17 mouse cellular contexts compared by ENCODE assay signal in the genomic region with DNA sequence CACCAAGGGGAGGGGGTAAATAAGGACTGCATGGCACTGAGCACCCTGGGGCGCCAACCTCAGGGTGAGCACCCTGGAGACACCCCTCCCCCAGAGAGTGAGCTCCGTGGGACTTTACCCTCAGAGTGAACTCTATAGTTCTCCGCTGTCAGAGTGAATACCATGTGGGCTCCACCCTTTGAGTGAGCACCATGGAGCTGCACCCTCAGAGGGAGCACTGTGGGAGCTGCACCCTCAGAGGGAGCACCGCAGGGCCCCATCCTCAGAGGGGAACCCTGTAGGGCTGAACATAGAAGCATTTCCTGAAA. TPM values are rescaled to one million over a fixed set of nuclear protein-coding genes. Genes with fewer than 3 reads are reported as not detected.
A peak's percentile ranks its signal among the peaks of the same experiment; 100 is the strongest.
DNase-seq lines count a peak whose midpoint lies in the region; ATAC-seq and TF ChIP-seq lines count a peak whose summit lies in the region.
"Had no signal": no experiment of that assay in that cellular context is flagged by ENCODE, and none has a peak within 500 bp of the region (broad histone marks: within the 10 kb centered on the region; RNA-seq: fewer than 3 reads in every experiment).

No protein-coding gene starts in this region.

- no peaks in the 10 kb centered on the region for H3K27me3 ChIP-seq in kidney, embryonic 15.5 days
- H3K27me3 ChIP-seq in midbrain, embryonic 11.5 days (ENCODE audit: control insufficient read depth, insufficient read depth, low read length): no peaks in the 10 kb centered on the region
- no peaks in the 10 kb centered on the region for H3K27me3 ChIP-seq in midbrain, embryonic 13.5 days
- no peaks in the 10 kb centered on the region for H3K27me3 ChIP-seq in stomach, postnatal 0 days (ENCODE audit: control insufficient read depth, insufficient read depth, low read length)
- H3K27me3 ChIP-seq: forebrain, embryonic 13.5 days; hindbrain, embryonic 15.5 days; neural tube, embryonic 12.5 days had no signal

- no peaks in the 10 kb centered on the region for H3K9me3 ChIP-seq in kidney, embryonic 15.5 days (replicated peaks)
- H3K9me3 ChIP-seq in midbrain, embryonic 11.5 days (ENCODE audit: control insufficient read depth, low read length): no peaks in the 10 kb centered on the region
- no peaks in the 10 kb centered on the region for H3K9me3 ChIP-seq in midbrain, embryonic 13.5 days
- H3K9me3 ChIP-seq in stomach, postnatal 0 days (ENCODE audit: control insufficient read depth, low read length): no peaks in the 10 kb centered on the region
- H3K9me3 ChIP-seq: forebrain, embryonic 13.5 days; hindbrain, embryonic 15.5 days; megakaryocyte, embryonic 14.5 days; neural tube, embryonic 12.5 days had no signal

- TF ChIP-seq EP300 in stomach, postnatal 0 days (optimal IDR thresholded peaks at IDR 0.05): no peak

- no peak overlapping the region for H3K4me2 ChIP-seq in kidney, embryonic 15.5 days
- no peak overlapping the region for H3K4me2 ChIP-seq in midbrain, embryonic 11.5 days
- no peak overlapping the region for H3K4me2 ChIP-seq in midbrain, embryonic 13.5 days (replicated peaks)
- no peak overlapping the region for H3K4me2 ChIP-seq in stomach, postnatal 0 days (replicated peaks; ENCODE audit: low read depth)
- H3K4me2 ChIP-seq: forebrain, embryonic 13.5 days; hindbrain, embryonic 15.5 days; liver, embryonic 11.5 days; neural tube, embryonic 12.5 days had no signal

- no peak for DNase-seq in gastrocnemius, adult 2 months
- DNase-seq in gastrocnemius, adult 8-10 months (ENCODE audit: low spot score in 2 of 2): no peak
- no peak for DNase-seq in kidney, adult 9 months
- DNase-seq in midbrain, embryonic 11.5 days (ENCODE audit: low spot score, missing footprints): peak; percentile 72
- DNase-seq in stomach, postnatal 0 days (ENCODE audit: low spot score): no peak
- no peak for DNase-seq in cerebellum, adult 8-10 months
- DNase-seq: adrenal gland, adult 8-10 months; cerebellum, adult 9-10 months; gastrocnemius, postnatal 25 days had no signal

- no peaks in the 10 kb centered on the region for H3K36me3 ChIP-seq in kidney, embryonic 15.5 days
- no peaks in the 10 kb centered on the region for H3K36me3 ChIP-seq in midbrain, embryonic 11.5 days (ENCODE audit: control insufficient read depth, insufficient read depth, low read length)
- H3K36me3 ChIP-seq in midbrain, embryonic 13.5 days: no peaks in the 10 kb centered on the region
- H3K36me3 ChIP-seq in stomach, postnatal 0 days (ENCODE audit: control insufficient read depth, insufficient read depth, low read length): no peaks in the 10 kb centered on the region
- H3K36me3 ChIP-seq: hindbrain, embryonic 15.5 days; neural tube, embryonic 12.5 days had no signal

- intact Hi-C loops in gastrocnemius, adult 2 months (cut with DNase I): loop anchor here (10.0 kb wide), 1 partner anchor 83 kb away; no protein-coding TSS in a partner anchor

- no peak overlapping the region for H3K4me3 ChIP-seq in gastrocnemius, adult 2 months
- H3K4me3 ChIP-seq in kidney, embryonic 15.5 days (replicated peaks): no peak overlapping the region
- H3K4me3 ChIP-seq in midbrain, embryonic 11.5 days (ENCODE audit: low read depth, low read length): no peak overlapping the region
- no peak overlapping the region for H3K4me3 ChIP-seq in midbrain, embryonic 13.5 days (replicated peaks)
- H3K4me3 ChIP-seq in stomach, postnatal 0 days (ENCODE audit: low read depth, low read length): no peak overlapping the region
- H3K4me3 ChIP-seq: forebrain, embryonic 13.5 days; hindbrain, embryonic 15.5 days; megakaryocyte, embryonic 14.5 days; neural tube, embryonic 12.5 days had no signal

- 75% methylated on average over 4 of the region's 4 CpGs for WGBS in kidney, embryonic 15.5 days
- WGBS in midbrain, embryonic 11.5 days: 92% methylated on average over 4 of the region's 4 CpGs
- WGBS in midbrain, embryonic 13.5 days: 88% methylated on average over 4 of the region's 4 CpGs
- WGBS in stomach, postnatal 0 days: 58% methylated on average over 4 of the region's 4 CpGs

- peaks cover 37% of the 10 kb centered on the region for H3K4me1 ChIP-seq in kidney, embryonic 15.5 days
- H3K4me1 ChIP-seq in midbrain, embryonic 11.5 days (ENCODE audit: control insufficient read depth, insufficient read depth, low read length): no peaks in the 10 kb centered on the region
- H3K4me1 ChIP-seq in midbrain, embryonic 13.5 days (replicated peaks): peaks cover 6% of the 10 kb centered on the region; the same call in 1 of the 2 replicates
- peaks cover 4% of the 10 kb centered on the region; the same call in 1 of the 2 replicates for H3K4me1 ChIP-seq in stomach, postnatal 0 days (replicated peaks; ENCODE audit: control insufficient read depth, insufficient read depth)

- peak overlapping the region; percentile 38 for H3K27ac ChIP-seq in gastrocnemius, adult 2 months
- no peak overlapping the region for H3K27ac ChIP-seq in kidney, embryonic 15.5 days
- H3K27ac ChIP-seq in midbrain, embryonic 11.5 days (ENCODE audit: low read depth, low read length): no peak overlapping the region
- no peak overlapping the region for H3K27ac ChIP-seq in midbrain, embryonic 13.5 days
- H3K27ac ChIP-seq in stomach, postnatal 0 days (replicated peaks): 0 out of 2 replicates have a peak overlapping the region, but pooled peaks have one; percentile 8
- H3K27ac ChIP-seq: forebrain, embryonic 13.5 days; hindbrain, embryonic 15.5 days; neural tube, embryonic 12.5 days had no signal

- no peak overlapping the region for H3K9ac ChIP-seq in kidney, embryonic 15.5 days
- H3K9ac ChIP-seq in midbrain, embryonic 11.5 days (ENCODE audit: low read length): no peak overlapping the region
- no peak overlapping the region for H3K9ac ChIP-seq in midbrain, embryonic 13.5 days (replicated peaks)
- H3K9ac ChIP-seq in stomach, postnatal 0 days (ENCODE audit: low read length): no peak overlapping the region
- H3K9ac ChIP-seq: forebrain, embryonic 13.5 days; hindbrain, embryonic 15.5 days; neural tube, embryonic 12.5 days had no signal

- ATAC-seq in kidney, embryonic 15.5 days (replicated peaks; ENCODE audit: low FRiP score): 0 out of 2 replicates have a peak, but pooled peaks have one; percentile 4
- ATAC-seq in midbrain, embryonic 11.5 days (ENCODE audit: low FRiP score): no peak
- no peak for ATAC-seq in midbrain, embryonic 13.5 days
- ATAC-seq in stomach, postnatal 0 days (ENCODE audit: low FRiP score, low TSS enrichment): no peak

- TF ChIP-seq CTCF in gastrocnemius, adult 2 months (IDR thresholded peaks at IDR 0.05): no peak
- no peak for TF ChIP-seq CTCF in stomach, postnatal 0 days (IDR thresholded peaks at IDR 0.05; ENCODE audit: low read depth)

RNA-seq across cellular contexts. Expression of gene Prr5, which starts 2.8 kb away (rescaled TPM):
- total RNA-seq in gastrocnemius, adult 2 months (2021): 1 to 10 TPM; 3.0 to 4.3 TPM
- total RNA-seq in gastrocnemius, adult 8-10 months (2022): 1 to 10 TPM; 1.1 to 3.5 (median 2.3) TPM
- 40.3 and 46.8 TPM in 2 replicates for polyA plus RNA-seq in kidney, embryonic 15.5 days (2015; fragmentation: Nextera tagmentation; extraction: Ambion mirVana)
- 7.3 and 10.9 TPM in 2 replicates for polyA plus RNA-seq in midbrain, embryonic 11.5 days (2014; fragmentation: Nextera tagmentation; extraction: Ambion mirVana)
- 12.2 and 13.8 TPM in 2 replicates for polyA plus RNA-seq in midbrain, embryonic 13.5 days (2015; fragmentation: Nextera tagmentation; extraction: Ambion mirVana)
- polyA plus RNA-seq in stomach, postnatal 0 days (2015; fragmentation: Nextera tagmentation; extraction: Ambion mirVana): 18.2 and 20.3 TPM in 2 replicates

RNA-seq across cellular contexts. Expression of gene Arhgap8, which starts 47.6 kb away (rescaled TPM):
- total RNA-seq in gastrocnemius, adult 2 months (2021): under 1 TPM in 1 of 2 experiments, not detected in 1; 0.25 TPM
- total RNA-seq in gastrocnemius, adult 8-10 months (2022): under 1 TPM in 2 of 4 experiments, not detected in 2; 0.31 to 0.32 TPM
- 7.9 and 10.3 TPM in 2 replicates for polyA plus RNA-seq in kidney, embryonic 15.5 days (2015; fragmentation: Nextera tagmentation; extraction: Ambion mirVana)
- 1.1 and 1.7 TPM in 2 replicates for polyA plus RNA-seq in midbrain, embryonic 11.5 days (2014; fragmentation: Nextera tagmentation; extraction: Ambion mirVana)
- polyA plus RNA-seq in midbrain, embryonic 13.5 days (2015; fragmentation: Nextera tagmentation; extraction: Ambion mirVana): 0.61 and 0.67 TPM in 2 replicates
- 20.2 and 22.0 TPM in 2 replicates for polyA plus RNA-seq in stomach, postnatal 0 days (2015; fragmentation: Nextera tagmentation; extraction: Ambion mirVana)
- total RNA-seq: monocyte, adult 5-6 weeks had no signal

Comparison
In these comparisons a context has a peak if more than half of its experiments do, and no peak if none do; other contexts are left out.
1. H3K27ac ChIP-seq: peak in gastrocnemius, adult 2 months (single experiment) and stomach, postnatal 0 days (single experiment); none in kidney, embryonic 15.5 days (single experiment), midbrain, embryonic 11.5 days (single experiment) and midbrain, embryonic 13.5 days (single experiment).